Mouse (Mus musculus): ENCODE results near the gene Fastkd5. TPM values are rescaled to one million over a fixed set of nuclear protein-coding genes. Genes with fewer than 3 reads are reported as not detected.
"Not testable (repeated sequence)": the region's sequence is repeated elsewhere in the genome, so short reads cannot be mapped to it uniquely, and the experiment has no call there.

Gene Fastkd5
- total RNA-seq, 2 experiments from 2014 or later: 11.9 to 12.4 TPM

DNA sequence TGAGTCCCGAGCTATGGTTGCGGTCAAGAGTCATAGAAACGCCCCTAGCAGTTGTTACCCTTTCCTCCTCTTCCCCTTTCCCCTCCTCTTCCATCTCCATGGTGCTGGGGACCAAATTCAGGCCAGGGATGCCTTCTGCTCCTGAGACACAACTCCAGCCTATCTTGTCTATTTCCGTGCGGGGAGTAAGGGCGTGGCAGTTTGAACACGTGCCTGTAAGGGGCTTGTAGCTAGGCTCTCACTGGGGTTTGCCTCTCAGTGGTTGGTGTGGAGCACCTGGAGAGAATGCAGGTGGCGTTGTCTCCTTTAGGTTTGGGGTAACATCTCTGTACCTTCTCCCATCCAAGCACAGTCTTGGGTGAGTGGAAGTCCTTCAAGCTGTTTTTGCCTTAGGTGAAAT is 50.0 kb downstream of the Fastkd5 start:
- no peak for ATAC-seq (ENCODE audit: poor library complexity, severe bottlenecking)

GRCm38 (mm10) chr2:130578148-130578547 is 51.7 kb downstream of the Fastkd5 start:
- peak; percentile 58 for ATAC-seq (ENCODE audit: poor library complexity, severe bottlenecking)

DNA sequence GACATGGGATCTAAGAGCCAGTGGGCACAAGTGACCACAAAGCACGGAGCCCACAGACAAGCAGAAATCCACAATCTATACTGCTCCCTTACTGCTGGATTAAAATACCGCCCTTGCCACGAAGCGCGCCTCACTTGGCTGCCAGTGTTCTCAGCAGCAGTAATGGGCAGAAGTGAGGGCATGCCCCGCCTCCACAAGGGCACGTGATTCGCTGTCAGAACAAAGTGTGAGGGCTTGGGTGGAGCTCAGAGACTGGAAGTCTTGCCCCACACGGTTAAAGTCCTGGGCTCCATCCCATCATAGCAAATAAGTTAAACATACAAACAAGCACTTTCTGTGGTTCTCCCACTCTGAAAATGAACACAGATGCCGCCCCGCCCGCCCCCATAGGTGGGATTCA is 52.2 kb downstream of the Fastkd5 start:
- peak; percentile 71 for ATAC-seq (ENCODE audit: poor library complexity, severe bottlenecking)

GRCm38 (mm10) chr2:130577021-130577420 is 52.8 kb downstream of the Fastkd5 start:
- no peak for ATAC-seq (ENCODE audit: poor library complexity, severe bottlenecking)

DNA sequence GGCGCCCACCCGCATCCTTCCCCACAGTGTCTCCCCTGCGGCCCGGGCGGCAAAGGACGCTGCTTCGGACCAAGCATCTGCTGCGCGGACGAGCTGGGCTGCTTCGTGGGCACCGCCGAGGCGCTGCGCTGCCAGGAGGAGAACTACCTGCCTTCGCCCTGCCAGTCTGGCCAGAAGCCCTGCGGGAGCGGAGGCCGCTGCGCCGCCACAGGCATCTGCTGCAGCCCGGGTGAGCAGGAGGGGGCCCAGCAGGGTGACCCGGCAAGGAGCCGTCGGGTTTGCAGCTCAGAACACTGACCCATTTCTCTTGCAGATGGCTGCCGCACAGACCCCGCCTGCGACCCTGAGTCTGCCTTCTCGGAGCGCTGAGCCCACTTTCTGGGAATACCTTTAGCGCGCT is 53.3 kb downstream of the Fastkd5 start:
- ATAC-seq (ENCODE audit: poor library complexity, severe bottlenecking): not testable (repeated sequence)

DNA sequence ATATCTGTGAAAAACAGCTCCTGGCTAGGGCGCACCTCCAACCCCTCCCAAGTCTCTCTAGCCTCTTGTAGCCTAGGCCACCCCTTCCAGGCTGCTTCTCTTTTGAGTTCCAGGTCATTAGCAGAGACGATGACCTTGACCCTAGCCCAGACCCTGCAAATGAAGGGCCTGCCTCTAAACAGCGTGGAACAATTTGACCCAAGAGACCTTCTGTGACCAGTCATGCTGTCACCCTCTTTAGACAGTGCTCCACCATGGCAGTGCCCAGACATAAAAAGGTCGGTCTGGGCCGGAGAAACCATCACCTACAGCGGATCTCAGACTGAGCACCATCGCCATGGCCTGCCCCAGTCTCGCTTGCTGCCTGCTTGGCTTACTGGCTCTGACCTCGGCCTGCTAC is 54.0 kb downstream of the Fastkd5 start, which contains the start of gene Oxt:
Gene Oxt (plus strand): TSS at position 301 of the 400 bp plus-strand sequence.
- ATAC-seq (ENCODE audit: poor library complexity, severe bottlenecking): no peak

- no peak for ATAC-seq (ENCODE audit: poor library complexity, severe bottlenecking)
These were observed 54.9 kb downstream of the Fastkd5 start for GRCm38 (mm10) chr2:130574960-130575359.

- ATAC-seq (ENCODE audit: poor library complexity, severe bottlenecking): no peak
These were observed 59.9 kb downstream of the Fastkd5 start for GRCm38 (mm10) chr2:130569926-130570325.

DNA sequence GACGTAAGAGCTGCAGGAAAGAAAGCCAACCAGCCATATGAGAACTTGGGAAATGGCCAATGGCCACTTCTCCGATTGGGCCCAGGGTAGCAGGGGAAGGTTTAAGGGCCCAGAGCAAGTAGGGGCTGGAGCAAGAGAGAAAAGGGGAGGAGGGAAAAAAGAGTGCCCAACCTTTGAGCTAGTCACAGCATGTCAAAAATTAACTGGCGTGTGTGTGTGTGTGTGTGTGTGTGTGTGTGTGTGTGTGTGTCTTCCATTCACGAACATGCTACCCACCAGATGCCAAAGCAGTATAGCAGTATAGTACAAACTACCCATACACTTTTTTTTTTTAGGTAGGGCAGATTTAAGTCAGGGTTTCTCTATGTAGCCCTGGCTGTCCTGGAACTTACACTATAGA is 60.9 kb downstream of the Fastkd5 start:
- ATAC-seq (ENCODE audit: poor library complexity, severe bottlenecking): no peak

- no peak for ATAC-seq (ENCODE audit: poor library complexity, severe bottlenecking)
These were observed 64.8 kb downstream of the Fastkd5 start for GRCm38 (mm10) chr2:130564983-130565382.

DNA sequence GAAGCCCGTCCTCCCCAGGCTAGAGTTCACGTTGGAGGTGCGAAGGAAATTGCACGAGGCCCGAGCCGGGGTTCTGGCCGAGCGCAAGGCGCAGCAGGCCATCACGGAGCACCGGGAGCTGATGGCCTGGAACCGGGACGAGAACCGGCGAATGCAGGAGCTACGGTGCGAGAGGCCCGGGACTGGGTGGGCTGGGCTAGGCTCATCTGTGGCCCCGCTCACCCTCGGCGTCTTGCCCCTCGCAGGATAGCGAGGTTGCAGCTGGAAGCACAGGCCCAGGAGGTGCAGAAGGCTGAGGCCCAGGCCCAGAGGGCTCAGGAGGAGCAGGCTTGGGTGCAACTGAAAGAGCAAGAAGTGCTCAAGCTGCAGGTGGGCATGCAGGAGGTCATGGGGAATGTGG is 65.8 kb downstream of the Fastkd5 start:
- ATAC-seq (ENCODE audit: poor library complexity, severe bottlenecking): no peak

Other genes starting within 250 kb of the Fastkd5 start
- gene Cpxm1, start 232.5 kb downstream of the Fastkd5 start, total RNA-seq (2015): 0.18 and 0.25 TPM in 2 replicates
- 0.37 and 0.53 TPM in 2 replicates for gene Cpxm1, start 232.5 kb downstream of the Fastkd5 start, total RNA-seq (2017)
- gene Gm28372, start 224.8 kb downstream of the Fastkd5 start, total RNA-seq (2015): not detected in 2 replicates
- gene Gm28372, start 224.8 kb downstream of the Fastkd5 start, total RNA-seq (2017): not detected in 2 replicates
- gene 1700020A23Rik, start 224.8 kb downstream of the Fastkd5 start, total RNA-seq (2015): not detected in 2 replicates
- not detected in 2 replicates for gene 1700020A23Rik, start 224.8 kb downstream of the Fastkd5 start, total RNA-seq (2017)
- gene Tmem239, start 223.5 kb downstream of the Fastkd5 start, total RNA-seq (2015): not detected in 2 replicates
- not detected in 2 replicates for gene Tmem239, start 223.5 kb downstream of the Fastkd5 start, total RNA-seq (2017)
- gene Vps16, start 205.7 kb downstream of the Fastkd5 start, total RNA-seq (2015): 74.6 and 102 TPM in 2 replicates
- gene Vps16, start 205.7 kb downstream of the Fastkd5 start, total RNA-seq (2017): 96.7 and 99.6 TPM in 2 replicates
- 6.1 and 6.7 TPM in 2 replicates for gene Pced1a, start 205.3 kb downstream of the Fastkd5 start, total RNA-seq (2015)
- gene Pced1a, start 205.3 kb downstream of the Fastkd5 start, total RNA-seq (2017): 12.2 and 14.1 TPM in 2 replicates
- 59.3 and 60.3 TPM in 2 replicates for gene Ptpra, start 179.7 kb downstream of the Fastkd5 start, total RNA-seq (2015)
- gene Ptpra, start 179.7 kb downstream of the Fastkd5 start, total RNA-seq (2017): 163 and 173 TPM in 2 replicates
- gene Mrps26, start 66.3 kb downstream of the Fastkd5 start, total RNA-seq (2015): 39.5 and 42.2 TPM in 2 replicates
- 34.3 and 35.4 TPM in 2 replicates for gene Mrps26, start 66.3 kb downstream of the Fastkd5 start, total RNA-seq (2017)
- not detected in 2 replicates for gene Oxt, start 53.9 kb downstream of the Fastkd5 start, total RNA-seq (2015)
- not detected in 2 replicates for gene Oxt, start 53.9 kb downstream of the Fastkd5 start, total RNA-seq (2017)
- not detected in 2 replicates for gene Avp, start 47.5 kb downstream of the Fastkd5 start, total RNA-seq (2015)
- not detected in 2 replicates for gene Avp, start 47.5 kb downstream of the Fastkd5 start, total RNA-seq (2017)
- 3.7 and 4.1 TPM in 2 replicates for gene Ubox5, start within 50 bp of the Fastkd5 start, total RNA-seq (2015)
- gene Ubox5, start within 50 bp of the Fastkd5 start, total RNA-seq (2017): 4.4 and 10.2 TPM in 2 replicates
- 0.25 and 0.65 TPM in 2 replicates for gene Lzts3, start 12.8 kb upstream of the Fastkd5 start, total RNA-seq (2015)
- 0.24 and 0.37 TPM in 2 replicates for gene Lzts3, start 12.8 kb upstream of the Fastkd5 start, total RNA-seq (2017)
- gene Ddrgk1, start 34.6 kb upstream of the Fastkd5 start, total RNA-seq (2015): 41.6 and 45.2 TPM in 2 replicates
- gene Ddrgk1, start 34.6 kb upstream of the Fastkd5 start, total RNA-seq (2017): 51.3 and 64.6 TPM in 2 replicates
- 30.3 and 31.9 TPM in 2 replicates for gene Itpa, start 37.6 kb upstream of the Fastkd5 start, total RNA-seq (2015)
- 48.5 and 50.7 TPM in 2 replicates for gene Itpa, start 37.6 kb upstream of the Fastkd5 start, total RNA-seq (2017)
- 0.16 TPM in 1 of 2 replicates, not detected in the other for gene Slc4a11, start 67.5 kb upstream of the Fastkd5 start, total RNA-seq (2015)
- not detected in 2 replicates for gene Slc4a11, start 67.5 kb upstream of the Fastkd5 start, total RNA-seq (2017)